Mouse (Mus musculus) cerebellum, adult 2 months (tissue): ENCODE measurements at regions not wholly inside any gene's neighbourhood (a gene's known extent, or its start where the extent isn't known, plus 50 kb on each side); places are given as distances from the start of the nearest gene placed in this dataset.

Experiments used
- DNase-seq, 2 experiments: peaks; one replicate each; pipeline ENCODE4 v3.0.0; 2021
- H3K27ac ChIP-seq: fragments of 200-500 bp; 2 replicates; pipeline ENCODE4 v1.5.1; 2012; ENCODE audit warnings: low read length, control low read depth, inconsistent platforms; ENCODE audit not compliant: insufficient read depth
- H3K27me3 ChIP-seq: fragments of 200-500 bp; 2 replicates; pipeline ENCODE4 v1.6.1; 2012; ENCODE audit warnings: inconsistent platforms, mild to moderate bottlenecking, low read length, moderate library complexity; ENCODE audit not compliant: control insufficient read depth, insufficient read depth
- H3K4me1 ChIP-seq: fragments of 200-500 bp; 2 replicates; pipeline ENCODE4 v1.6.1; 2011; ENCODE audit warnings: low read length; ENCODE audit not compliant: control insufficient read depth, insufficient read depth
- H3K4me3 ChIP-seq: fragments of 200-500 bp; replicated peaks from 2 replicates; pipeline ENCODE3; 2011; ENCODE audit warnings: mild to moderate bottlenecking, low read depth, low read length, control low read depth; ENCODE audit not compliant: insufficient read depth
- CTCF ChIP-seq: fragments of 200-500 bp; IDR thresholded peaks from 2 replicates; pipeline ENCODE4 v1.5.1; 2011; ENCODE audit warnings: low read depth, mild to moderate bottlenecking, control low read depth, low read length, moderate library complexity, borderline replicate concordance; ENCODE audit not compliant: insufficient read depth
- POLR2A ChIP-seq: fragments of 200-500 bp; IDR thresholded peaks from 2 replicates; pipeline ENCODE4 v1.6.1; 2011; ENCODE audit warnings: low read length, control low read depth, borderline replicate concordance; ENCODE audit not compliant: insufficient read depth
- WGBS: fragments of 180-500 bp; shearing (Covaris S2); methylation state at CpG from one replicate; pipeline ENCODE4 v1.1.7; 2018; 5-methylcytosine and 5-hydroxymethylcytosine counted together

- Histone ChIP-seq H3K4me3 (no peak overlapping the region), H3K27ac (no peak overlapping the region), H3K4me1 (peaks cover 12% of the 10 kb centered on the region; the same call in 1 of the 2 replicates), H3K27me3 (no peaks in the 10 kb centered on the region)
- 17% methylated on average over 1 of the region's 1 CpGs for WGBS
- no peak for TF ChIP-seq CTCF
- TF ChIP-seq POLR2A = no peak
- DNase-seq = peak in 1 of 2 experiments; percentile 31
Observed at GRCm38 (mm10) chr14:105698616-105699015, 198.0 kb downstream of the Spry2 start.

GRCm38 (mm10) chr14:105698086-105698485, 198.5 kb downstream of the Spry2 start:
- no peak overlapping the region for H3K4me3 ChIP-seq
- peak overlapping the region; percentile 94; the same call in 1 of the 2 replicates for H3K27ac ChIP-seq
- DNase-seq = no peak
- no peaks in the 10 kb centered on the region for H3K27me3 ChIP-seq
- WGBS = 86% methylated on average over 1 of the region's 1 CpGs
- peaks cover 12% of the 10 kb centered on the region; the same call in 1 of the 2 replicates for H3K4me1 ChIP-seq
- TF ChIP-seq POLR2A = no peak
- no peak for TF ChIP-seq CTCF

GRCm38 (mm10) chr14:105697398-105697797, 199.2 kb downstream of the Spry2 start:
- peak; percentile 89 to 93 for DNase-seq
- peak overlapping the region; percentile 93 for H3K27ac ChIP-seq
- TF ChIP-seq POLR2A = peak; percentile 42; the same call in 1 of the 2 replicates
- no peak for TF ChIP-seq CTCF
- 5% methylated on average over 13 of the region's 13 CpGs for WGBS
- H3K27me3 ChIP-seq = no peaks in the 10 kb centered on the region
- H3K4me1 ChIP-seq = peaks cover 12% of the 10 kb centered on the region; the same call in 1 of the 2 replicates
- H3K4me3 ChIP-seq = peak overlapping the region; percentile 49

- TF ChIP-seq CTCF (no peak), POLR2A (no peak)
- no peak for DNase-seq
- Histone ChIP-seq H3K27ac (no peak overlapping the region), H3K4me3 (no peak overlapping the region), H3K27me3 (no peaks in the 10 kb centered on the region), H3K4me1 (peaks cover 12% of the 10 kb centered on the region; the same call in 1 of the 2 replicates)
Observed at GRCm38 (mm10) chr14:105694969-105695368, 201.7 kb downstream of the Spry2 start.

GRCm38 (mm10) chr14:105693713-105694112, 202.9 kb downstream of the Spry2 start:
- Histone ChIP-seq H3K27me3 (no peaks in the 10 kb centered on the region), H3K4me1 (peaks cover 11% of the 10 kb centered on the region; the same call in 1 of the 2 replicates), H3K27ac (no peak overlapping the region), H3K4me3 (no peak overlapping the region)
- 78% methylated on average over 4 of the region's 4 CpGs for WGBS
- no peak for TF ChIP-seq CTCF
- TF ChIP-seq POLR2A = no peak
- no peak for DNase-seq

- 85% methylated on average over 11 of the region's 11 CpGs for WGBS
- no peaks in the 10 kb centered on the region for H3K4me1 ChIP-seq
- no peak for DNase-seq
Observed at GRCm38 (mm10) chr14:105684826-105685465, 211.7 kb downstream of the Spry2 start.

GRCm38 (mm10) chr14:105684329-105684728, 212.3 kb downstream of the Spry2 start:
- TF ChIP-seq CTCF = no peak
- no peak for TF ChIP-seq POLR2A
- no peak overlapping the region for H3K27ac ChIP-seq
- H3K4me1 ChIP-seq = no peaks in the 10 kb centered on the region
- WGBS = 77% methylated on average over 2 of the region's 2 CpGs
- DNase-seq = no peak
- no peak overlapping the region for H3K4me3 ChIP-seq
- H3K27me3 ChIP-seq = no peaks in the 10 kb centered on the region

More at GRCm38 (mm10) chr14:105684826-105685465, 211.7 kb downstream of the Spry2 start:
- no peaks in the 10 kb centered on the region for H3K27me3 ChIP-seq
- no peak overlapping the region for H3K4me3 ChIP-seq
- H3K27ac ChIP-seq = no peak overlapping the region
- no peak for TF ChIP-seq POLR2A
- TF ChIP-seq CTCF = no peak

GRCm38 (mm10) chr14:105676646-105676930, 220.0 kb downstream of the Spry2 start:
- peak overlapping the region; percentile 6; the same call in 1 of the 2 replicates for H3K27ac ChIP-seq
- peak; percentile 32 to 45 for DNase-seq
- TF ChIP-seq CTCF (no peak), POLR2A (no peak)
- 24% methylated on average over 4 of the region's 4 CpGs for WGBS
- peaks cover 6% of the 10 kb centered on the region; the same call in 1 of the 2 replicates for H3K4me1 ChIP-seq
- no peak overlapping the region for H3K4me3 ChIP-seq
- no peaks in the 10 kb centered on the region for H3K27me3 ChIP-seq
